Mouse (Mus musculus): ENCODE data around the gene Srprb.

Srprb gene

GRCm38 (mm10) chr9:103146703-103147102 is 55.2 kb downstream of the Srprb start:
- DNase-seq (ENCODE audit: low spot score) = no peak

GRCm38 (mm10) chr9:103146257-103146656 is 55.7 kb downstream of the Srprb start:
- no peak for DNase-seq (ENCODE audit: low spot score)

GRCm38 (mm10) chr9:103145351-103145750 is 56.6 kb downstream of the Srprb start:
- DNase-seq (ENCODE audit: low spot score) = no peak

- no peak for DNase-seq (ENCODE audit: low spot score)
Observed at GRCm38 (mm10) chr9:103143881-103144280, 58.1 kb downstream of the Srprb start.

GRCm38 (mm10) chr9:103141266-103141665 is 60.7 kb downstream of the Srprb start:
- no peak for DNase-seq (ENCODE audit: low spot score)

- peak; percentile 17 for DNase-seq (ENCODE audit: low spot score)
Observed at GRCm38 (mm10) chr9:103140384-103140783, 61.6 kb downstream of the Srprb start.

- DNase-seq (ENCODE audit: low spot score) = peak; percentile 86
Observed at GRCm38 (mm10) chr9:103139481-103139880, 62.5 kb downstream of the Srprb start.

All from adipocyte (in vitro differentiated cells).